Mouse (Mus musculus): ENCODE results near the gene Myoc. TPM values are rescaled to one million over a fixed set of nuclear protein-coding genes. Genes with fewer than 3 reads are reported as not detected.

Gene Myoc
- total RNA-seq, 1 experiment, result not detected

DNA sequence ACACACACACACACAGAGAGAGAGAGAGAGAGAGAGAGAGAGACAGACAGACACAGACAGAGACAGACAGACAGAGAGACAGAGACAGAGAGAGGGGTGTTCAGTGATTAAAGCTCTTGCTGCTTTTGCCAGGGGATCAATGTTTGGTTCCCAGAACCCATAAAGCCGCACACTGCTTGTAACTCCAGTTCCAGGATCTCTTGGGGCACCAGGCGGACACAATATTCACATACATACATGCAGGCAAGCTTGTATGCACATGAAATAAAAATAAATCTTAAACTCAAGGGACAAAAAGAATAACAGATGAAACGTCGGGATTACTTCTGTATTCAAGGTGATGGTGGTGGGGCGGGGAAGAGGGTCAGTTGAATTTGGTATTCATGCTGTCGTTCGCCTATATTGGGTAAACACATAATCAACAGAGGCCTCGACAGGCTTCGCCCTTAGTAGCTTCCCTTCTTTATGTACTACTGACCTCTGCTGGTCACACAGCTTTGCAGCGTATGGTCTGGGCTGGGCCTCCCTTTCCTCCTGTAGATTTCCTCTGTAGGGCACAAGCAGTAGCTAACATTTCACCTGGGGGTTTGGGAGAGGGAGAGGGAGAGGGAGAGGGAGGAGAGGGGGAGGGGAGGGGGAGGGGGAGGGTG lies 26.0 kb downstream of the Myoc start:
- peak; percentile 56 for DNase-seq (ENCODE audit: low read depth, low spot score)
- Histone ChIP-seq H3K9ac (ENCODE audit: insufficient read depth, low read depth, low read length, poor library complexity, severe bottlenecking) (no peak overlapping the region), H3K27ac (ENCODE audit: insufficient read depth, low read depth, low read length, poor library complexity, severe bottlenecking) (no peak overlapping the region), H3K36me3 (ENCODE audit: control insufficient read depth, insufficient read depth, low read length, poor library complexity, severe bottlenecking) (no peaks in the 10 kb centered on the region; the same call in 1 of the 2 replicates), H3K4me3 (ENCODE audit: insufficient read depth in 1 of 2, low read depth in 1 of 2, low read length in 2 of 2, poor library complexity in 1 of 2, severe bottlenecking in 1 of 2) (no peak overlapping the region), H3K4me1 (ENCODE audit: control insufficient read depth in 2 of 2, insufficient read depth in 2 of 2, low read length in 2 of 2, poor library complexity in 1 of 2) (peaks cover 0 to 3% of the 10 kb centered on the region in 2 experiments; a peak in 1 of 4 replicates), H3K9me3 (ENCODE audit: control insufficient read depth, insufficient read depth, low read depth, low read length) (no peaks in the 10 kb centered on the region)
- in situ Hi-C loops (cut with MboI; ENCODE audit: low sequenced_read_pairs in 2 of 2, unreplicated experiment in 2 of 2), result loop anchor here (25.0 kb wide), 1 partner anchor 303 kb away; no protein-coding TSS in a partner anchor
- TF ChIP-seq MAFK (IDR thresholded peaks at IDR 0.05; ENCODE audit: insufficient read depth, low read depth, low read length) (no peak), HCFC1 (IDR thresholded peaks at IDR 0.05; ENCODE audit: borderline replicate concordance, insufficient read depth, low read length) (no peak), ZNF384 (IDR thresholded peaks at IDR 0.05; ENCODE audit: low read depth, low read length) (no peak), ZC3H11A (IDR thresholded peaks at IDR 0.05; ENCODE audit: borderline replicate concordance, low read depth, low read length) (peak; percentile 60; the same call in 1 of the 2 replicates)

DNA sequence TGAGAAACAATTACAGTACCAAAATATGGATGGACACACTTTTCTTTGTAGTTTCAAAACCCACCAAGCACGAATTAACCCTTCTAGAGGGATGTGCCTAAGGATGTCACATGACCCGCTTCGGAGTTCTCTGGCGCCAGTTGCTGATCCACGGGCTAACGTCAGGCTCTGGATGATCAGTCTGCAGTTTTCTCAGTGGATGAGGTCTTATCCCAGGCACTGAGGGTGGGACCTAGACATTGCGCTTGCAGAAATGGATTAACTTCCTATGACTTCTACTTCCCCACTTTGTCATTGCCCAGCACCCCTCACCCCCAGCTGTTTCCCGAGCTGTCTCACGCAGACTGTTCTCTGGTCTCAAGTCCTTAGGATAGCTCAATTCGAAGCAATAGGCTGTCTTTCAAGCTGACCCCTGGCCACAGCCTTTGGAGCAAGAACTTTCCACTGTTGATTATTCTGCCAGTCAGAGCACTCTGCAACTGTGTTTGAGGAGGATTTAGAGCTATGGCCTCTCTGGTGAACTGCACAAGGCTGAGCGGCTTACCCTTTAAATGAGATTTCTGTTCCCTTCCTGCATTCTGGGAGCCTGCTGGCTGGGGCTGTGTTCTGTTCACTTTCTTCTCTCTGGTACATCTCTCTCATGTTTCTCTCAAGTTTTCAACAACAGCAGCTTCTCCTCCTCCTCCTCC lies 26.7 kb downstream of the Myoc start:
- Histone ChIP-seq H3K27ac (ENCODE audit: insufficient read depth, low read depth, low read length, poor library complexity, severe bottlenecking) (no peak overlapping the region), H3K9me3 (ENCODE audit: control insufficient read depth, insufficient read depth, low read depth, low read length) (no peaks in the 10 kb centered on the region), H3K4me1 (ENCODE audit: control insufficient read depth in 2 of 2, insufficient read depth in 2 of 2, low read length in 2 of 2, poor library complexity in 1 of 2) (peaks cover 0 to 3% of the 10 kb centered on the region in 2 experiments; a peak in 1 of 4 replicates), H3K36me3 (ENCODE audit: control insufficient read depth, insufficient read depth, low read length, poor library complexity, severe bottlenecking) (no peaks in the 10 kb centered on the region; the same call in 1 of the 2 replicates), H3K4me3 (ENCODE audit: insufficient read depth in 1 of 2, low read depth in 1 of 2, low read length in 2 of 2, poor library complexity in 1 of 2, severe bottlenecking in 1 of 2) (0 out of 4 replicates have a peak overlapping the region, but pooled peaks of 1 of the 2 experiments have one; percentile 10), H3K9ac (ENCODE audit: insufficient read depth, low read depth, low read length, poor library complexity, severe bottlenecking) (no peak overlapping the region)
- in situ Hi-C loops (cut with MboI; ENCODE audit: low sequenced_read_pairs in 2 of 2, unreplicated experiment in 2 of 2), result loop anchor here (25.0 kb wide), 1 partner anchor 303 kb away; no protein-coding TSS in a partner anchor
- peak; percentile 36 for DNase-seq (ENCODE audit: low read depth, low spot score)
- TF ChIP-seq CHD2 (IDR thresholded peaks at IDR 0.05; ENCODE audit: low read depth, low read length) (no peak), ZC3H11A (IDR thresholded peaks at IDR 0.05; ENCODE audit: borderline replicate concordance, low read depth, low read length) (no peak), MAFK (IDR thresholded peaks at IDR 0.05; ENCODE audit: insufficient read depth, low read depth, low read length) (no peak), HCFC1 (IDR thresholded peaks at IDR 0.05; ENCODE audit: borderline replicate concordance, insufficient read depth, low read length) (no peak), ZNF384 (IDR thresholded peaks at IDR 0.05; ENCODE audit: low read depth, low read length) (no peak)

DNA sequence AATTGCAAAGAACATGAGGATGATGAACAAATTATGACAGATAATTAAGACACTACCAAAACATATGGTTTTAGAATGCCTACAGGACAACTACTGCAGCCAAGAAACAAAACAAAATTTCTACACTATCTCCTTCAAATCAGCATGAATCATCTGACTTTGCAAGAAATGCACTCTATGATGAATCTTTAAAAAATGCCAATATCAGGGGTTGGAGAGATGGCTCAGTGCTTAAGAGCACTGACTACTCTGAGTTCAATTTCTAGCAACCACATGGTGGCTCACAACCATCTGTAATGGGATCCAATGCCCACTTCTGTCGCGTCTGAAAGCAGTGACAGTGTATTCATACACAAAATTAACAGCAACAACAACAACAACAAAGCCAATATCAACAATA lies 54.8 kb downstream of the Myoc start:
- Histone ChIP-seq H3K4me1 (ENCODE audit: control insufficient read depth in 2 of 2, insufficient read depth in 2 of 2, low read length in 2 of 2, poor library complexity in 1 of 2) (no peaks in the 10 kb centered on the region), H3K4me3 (ENCODE audit: insufficient read depth in 1 of 2, low read depth in 1 of 2, low read length in 2 of 2, poor library complexity in 1 of 2, severe bottlenecking in 1 of 2) (no peak overlapping the region), H3K9ac (ENCODE audit: insufficient read depth, low read depth, low read length, poor library complexity, severe bottlenecking) (no peak overlapping the region), H3K27ac (ENCODE audit: insufficient read depth, low read depth, low read length, poor library complexity, severe bottlenecking) (no peak overlapping the region), H3K36me3 (ENCODE audit: control insufficient read depth, insufficient read depth, low read length, poor library complexity, severe bottlenecking) (peaks cover 31% of the 10 kb centered on the region), H3K9me3 (ENCODE audit: control insufficient read depth, insufficient read depth, low read depth, low read length) (no peaks in the 10 kb centered on the region)
- in situ Hi-C loops (cut with MboI; ENCODE audit: low sequenced_read_pairs in 2 of 2, unreplicated experiment in 2 of 2), result no loop called here
- no peak for DNase-seq (ENCODE audit: low read depth, low spot score)
- TF ChIP-seq CHD2 (IDR thresholded peaks at IDR 0.05; ENCODE audit: low read depth, low read length) (no peak), HCFC1 (IDR thresholded peaks at IDR 0.05; ENCODE audit: borderline replicate concordance, insufficient read depth, low read length) (no peak), ZC3H11A (IDR thresholded peaks at IDR 0.05; ENCODE audit: borderline replicate concordance, low read depth, low read length) (no peak), MAFK (IDR thresholded peaks at IDR 0.05; ENCODE audit: insufficient read depth, low read depth, low read length) (no peak)

DNA sequence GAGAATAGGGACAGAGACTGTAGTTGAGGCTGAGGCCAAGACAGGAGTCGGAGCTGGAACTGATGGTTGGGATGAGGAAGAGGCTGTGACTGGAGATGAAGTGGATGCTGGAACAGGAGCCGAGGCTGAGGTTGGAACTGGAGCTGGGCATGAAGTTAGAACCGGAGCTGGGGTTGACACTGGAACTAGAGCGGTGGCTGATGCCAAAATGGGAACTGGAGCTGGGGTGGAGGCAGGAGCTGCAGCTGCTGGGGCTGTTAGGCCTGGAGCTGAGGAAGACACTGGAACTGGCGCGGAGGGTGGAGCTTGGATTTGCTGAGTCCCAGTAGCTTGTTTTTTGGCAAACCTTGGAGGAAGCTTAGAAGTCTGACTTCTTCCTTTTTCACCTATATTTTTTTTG lies 58.9 kb downstream of the Myoc start:
- Histone ChIP-seq H3K9ac (ENCODE audit: insufficient read depth, low read depth, low read length, poor library complexity, severe bottlenecking) (no peak overlapping the region), H3K27ac (ENCODE audit: insufficient read depth, low read depth, low read length, poor library complexity, severe bottlenecking) (no peak overlapping the region), H3K4me1 (ENCODE audit: control insufficient read depth in 2 of 2, insufficient read depth in 2 of 2, low read length in 2 of 2, poor library complexity in 1 of 2) (no peaks in the 10 kb centered on the region), H3K4me3 (ENCODE audit: insufficient read depth in 1 of 2, low read depth in 1 of 2, low read length in 2 of 2, poor library complexity in 1 of 2, severe bottlenecking in 1 of 2) (no peak overlapping the region), H3K36me3 (ENCODE audit: control insufficient read depth, insufficient read depth, low read length, poor library complexity, severe bottlenecking) (peaks cover 28% of the 10 kb centered on the region), H3K9me3 (ENCODE audit: control insufficient read depth, insufficient read depth, low read depth, low read length) (no peaks in the 10 kb centered on the region)
- TF ChIP-seq CHD2 (IDR thresholded peaks at IDR 0.05; ENCODE audit: low read depth, low read length) (no peak), ZC3H11A (IDR thresholded peaks at IDR 0.05; ENCODE audit: borderline replicate concordance, low read depth, low read length) (no peak), ZNF384 (IDR thresholded peaks at IDR 0.05; ENCODE audit: low read depth, low read length) (no peak), HCFC1 (IDR thresholded peaks at IDR 0.05; ENCODE audit: borderline replicate concordance, insufficient read depth, low read length) (no peak), MAFK (IDR thresholded peaks at IDR 0.05; ENCODE audit: insufficient read depth, low read depth, low read length) (no peak)
- no peak for DNase-seq (ENCODE audit: low read depth, low spot score)
- in situ Hi-C loops (cut with MboI; ENCODE audit: low sequenced_read_pairs in 2 of 2, unreplicated experiment in 2 of 2), result no loop called here

Other genes with a start within 250 kb of the Myoc start
- 0.05 and 0.49 TPM in 2 replicates for gene Dnm3, start 161.1 kb upstream of the Myoc start, total RNA-seq (2012; rRNA removed)
- gene Mettl13, start 90.6 kb upstream of the Myoc start, total RNA-seq (2012; rRNA removed), result 26.8 and 30.5 TPM in 2 replicates
- gene Vamp4, start 68.6 kb upstream of the Myoc start, total RNA-seq (2012; rRNA removed), result 4.3 and 7.3 TPM in 2 replicates
- not detected in 2 replicates for gene Myocos, start 19.1 kb downstream of the Myoc start, total RNA-seq (2012; rRNA removed)
- 152 and 164 TPM in 2 replicates for gene Prrc2c, start 101.4 kb downstream of the Myoc start, total RNA-seq (2012; rRNA removed)
- not detected in 2 replicates for gene Fmo4, start 174.8 kb downstream of the Myoc start, total RNA-seq (2012; rRNA removed)
- 0.36 TPM in 1 of 2 replicates, not detected in the other for gene Fmo1, start 227.5 kb downstream of the Myoc start, total RNA-seq (2012; rRNA removed)